Mouse (Mus musculus) 416B (cell line): ENCODE measurements at regions not wholly inside any gene's neighbourhood (a gene's known extent, or its start where the extent isn't known, plus 50 kb on each side); places are given as distances from the start of the nearest gene placed in this dataset.

Experiments used
- DNase-seq: peaks from one replicate; pipeline ENCODE4 v3.0.0; 2011; ENCODE audit warnings: low read depth

DNA sequence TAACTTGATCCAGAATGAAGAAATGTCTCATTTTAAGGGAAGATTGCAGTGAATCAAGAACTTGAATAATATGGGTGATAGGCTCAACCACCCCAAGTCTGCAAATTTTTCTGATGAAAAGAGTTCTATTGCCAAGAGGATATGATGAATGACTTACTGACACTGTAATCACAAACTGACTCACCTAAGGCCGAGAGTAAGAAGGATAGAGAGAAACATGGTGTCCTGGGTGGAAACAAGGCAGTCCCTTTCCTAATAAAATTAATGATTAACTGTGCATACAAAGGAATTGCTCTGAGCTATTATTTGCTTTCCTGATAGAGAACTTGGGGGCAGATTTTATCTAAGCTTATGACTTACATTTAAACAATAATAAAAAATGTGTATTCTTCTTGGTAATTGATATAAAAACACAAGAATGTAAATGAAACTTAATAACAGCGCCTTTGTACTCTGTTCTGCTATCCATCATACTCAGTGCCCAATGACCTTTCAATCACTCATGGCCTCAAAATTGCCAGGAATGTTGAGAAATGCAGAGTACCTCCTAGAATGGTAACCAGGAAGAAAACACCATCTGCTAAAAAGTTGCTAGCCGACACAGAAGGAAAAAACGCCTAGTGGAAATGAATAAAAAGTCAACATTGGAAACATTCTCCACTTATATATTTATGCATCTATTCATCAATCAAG is 606.7 kb downstream of the Efnb2 start:
- DNase-seq = no peak

DNA sequence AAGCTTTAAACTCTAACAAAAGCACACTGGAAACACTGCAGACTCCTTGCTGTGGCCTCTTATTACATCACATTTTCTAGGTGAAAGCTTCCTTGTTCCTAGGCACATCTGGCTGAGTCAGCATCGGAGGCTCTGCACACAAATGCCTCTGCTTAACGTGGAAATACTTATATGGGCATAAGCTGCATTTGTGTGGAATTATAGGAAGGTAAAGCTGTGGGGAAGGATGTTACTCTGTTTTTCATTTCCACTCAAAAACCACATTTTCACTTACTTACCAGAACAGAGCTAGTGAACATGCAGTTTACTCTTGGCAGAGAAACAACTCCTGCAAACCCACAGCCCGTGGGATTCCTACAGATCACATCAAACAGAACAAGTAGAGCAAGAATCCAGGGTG is 609.9 kb downstream of the Efnb2 start:
- no peak for DNase-seq

GRCm38 (mm10) chr8:8050778-8051177 is 610.3 kb downstream of the Efnb2 start:
- DNase-seq = no peak

- no peak for DNase-seq
Observed at GRCm38 (mm10) chr8:8044926-8045325, 616.1 kb downstream of the Efnb2 start.

DNA sequence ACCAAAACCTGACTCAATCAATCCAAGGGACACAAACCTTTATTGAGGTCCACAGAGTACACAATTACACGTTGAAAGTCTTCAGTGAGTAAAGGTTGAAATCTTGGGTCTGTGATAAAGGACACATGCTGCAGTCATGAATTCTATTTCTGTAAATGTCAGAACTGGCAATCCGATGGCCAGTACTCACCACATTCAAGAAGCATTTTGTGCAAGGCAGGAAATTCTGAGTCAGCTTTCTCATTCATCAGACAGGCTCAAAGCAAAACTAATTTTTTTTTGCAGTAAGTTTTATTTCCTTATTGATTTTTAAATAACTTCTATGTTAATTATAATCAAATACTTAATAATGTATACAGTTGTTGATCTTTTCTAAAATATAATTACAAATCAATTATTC is 616.7 kb downstream of the Efnb2 start:
- DNase-seq = no peak

DNA sequence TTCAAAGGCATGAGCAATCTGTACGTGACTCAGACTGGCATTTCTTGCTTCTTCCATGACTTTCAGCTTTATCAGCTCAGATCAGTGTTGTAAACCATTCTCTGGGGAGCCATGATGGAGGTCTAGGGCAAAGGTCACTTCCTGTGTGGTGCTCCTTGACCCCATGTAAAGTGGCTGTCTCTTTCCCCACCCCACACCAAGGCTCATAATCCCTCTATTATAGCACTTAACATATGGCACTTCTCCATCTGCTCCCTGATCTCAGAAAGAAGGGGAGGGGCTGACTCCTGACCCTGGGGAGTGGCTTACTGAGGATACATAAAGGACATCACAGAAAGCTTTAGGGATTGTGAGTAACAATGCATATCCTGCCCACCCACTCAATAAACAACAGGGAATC is 623.1 kb downstream of the Efnb2 start:
- no peak for DNase-seq

DNA sequence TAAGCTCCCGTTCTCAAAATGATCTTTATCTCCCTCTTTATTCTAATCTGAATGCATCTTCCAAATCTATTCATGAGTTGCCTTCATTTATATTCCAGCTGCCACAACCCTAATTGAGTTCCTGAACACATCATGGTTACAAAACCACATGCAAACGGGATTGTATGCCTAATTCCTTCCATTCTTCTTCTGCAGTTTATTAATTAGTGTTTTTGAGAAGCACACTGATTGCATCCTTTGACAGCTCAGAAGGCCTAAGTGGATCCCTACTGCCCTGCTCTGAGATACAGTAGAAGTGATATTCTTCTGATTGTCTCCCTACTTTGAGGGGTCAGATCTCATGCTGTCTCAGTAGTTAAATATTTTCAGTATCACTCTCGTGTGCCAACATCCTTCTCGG is 649.9 kb downstream of the Efnb2 start:
- no peak for DNase-seq

DNA sequence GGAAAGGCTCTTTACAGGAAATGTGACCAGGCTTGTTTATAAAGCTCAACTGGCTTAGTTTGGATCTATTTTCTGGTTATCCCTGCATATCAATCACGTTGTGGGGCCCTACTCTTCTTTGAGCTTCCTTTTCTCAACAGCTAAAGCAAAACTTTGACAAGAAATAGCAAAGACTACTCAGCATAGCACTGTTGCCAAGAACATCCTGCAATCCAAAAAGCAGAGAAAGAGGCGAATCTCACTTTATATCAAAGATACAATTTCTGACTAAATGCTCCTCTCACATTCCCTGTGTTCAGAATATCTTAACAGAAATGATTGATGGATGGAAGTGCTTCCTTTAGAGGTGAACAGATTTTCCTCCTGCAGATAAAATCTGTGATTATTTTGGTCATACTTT is 666.1 kb downstream of the Efnb2 start:
- DNase-seq = no peak

- no peak for DNase-seq
Observed at GRCm38 (mm10) chr8:7988820-7989219, 672.2 kb downstream of the Efnb2 start.

DNA sequence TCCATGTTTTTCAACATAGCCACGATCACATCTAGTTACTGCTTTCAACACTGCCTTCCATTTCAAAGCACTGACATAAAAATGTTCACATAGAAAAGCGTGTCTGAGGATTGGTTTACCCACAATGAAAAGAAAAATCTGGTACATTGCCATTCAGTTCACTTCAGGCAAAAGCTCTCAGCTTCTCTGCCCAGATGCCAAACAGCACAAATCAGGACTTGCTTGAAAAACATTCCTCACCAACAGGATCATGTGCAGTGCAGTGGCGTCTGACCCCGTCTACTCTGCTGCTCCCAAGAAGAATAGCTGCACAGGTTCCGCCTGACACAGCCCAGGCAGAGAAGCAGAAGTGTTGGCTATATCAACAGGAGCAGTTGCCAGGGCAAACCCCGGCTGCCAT is 684.0 kb downstream of the Efnb2 start:
- DNase-seq = no peak

- no peak for DNase-seq
Observed at GRCm38 (mm10) chr8:7973791-7974190, 687.3 kb downstream of the Efnb2 start.

- no peak for DNase-seq
Observed at GRCm38 (mm10) chr8:7964276-7964675, 696.8 kb downstream of the Efnb2 start.

DNA sequence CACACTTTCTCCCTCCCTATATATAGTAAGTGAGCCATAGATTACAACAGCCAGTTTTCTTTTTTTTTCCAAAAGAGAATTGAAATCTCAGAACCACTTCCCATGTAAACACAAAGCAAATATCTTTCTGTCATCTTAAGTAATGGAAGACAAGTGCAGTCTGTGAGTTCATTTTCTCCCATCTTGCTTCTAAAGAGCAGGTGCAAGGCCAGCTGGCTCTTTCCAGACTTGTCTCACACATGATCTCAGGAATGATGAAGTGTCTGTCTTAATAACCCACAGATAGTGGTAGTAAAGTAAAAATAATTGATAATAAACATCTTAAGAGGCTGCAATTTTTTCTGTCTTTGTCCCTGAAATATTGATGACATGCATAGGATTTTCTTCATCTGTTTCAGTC is 704.3 kb downstream of the Efnb2 start:
- no peak for DNase-seq

GRCm38 (mm10) chr8:7954851-7955250 is 706.2 kb downstream of the Efnb2 start:
- no peak for DNase-seq

DNA sequence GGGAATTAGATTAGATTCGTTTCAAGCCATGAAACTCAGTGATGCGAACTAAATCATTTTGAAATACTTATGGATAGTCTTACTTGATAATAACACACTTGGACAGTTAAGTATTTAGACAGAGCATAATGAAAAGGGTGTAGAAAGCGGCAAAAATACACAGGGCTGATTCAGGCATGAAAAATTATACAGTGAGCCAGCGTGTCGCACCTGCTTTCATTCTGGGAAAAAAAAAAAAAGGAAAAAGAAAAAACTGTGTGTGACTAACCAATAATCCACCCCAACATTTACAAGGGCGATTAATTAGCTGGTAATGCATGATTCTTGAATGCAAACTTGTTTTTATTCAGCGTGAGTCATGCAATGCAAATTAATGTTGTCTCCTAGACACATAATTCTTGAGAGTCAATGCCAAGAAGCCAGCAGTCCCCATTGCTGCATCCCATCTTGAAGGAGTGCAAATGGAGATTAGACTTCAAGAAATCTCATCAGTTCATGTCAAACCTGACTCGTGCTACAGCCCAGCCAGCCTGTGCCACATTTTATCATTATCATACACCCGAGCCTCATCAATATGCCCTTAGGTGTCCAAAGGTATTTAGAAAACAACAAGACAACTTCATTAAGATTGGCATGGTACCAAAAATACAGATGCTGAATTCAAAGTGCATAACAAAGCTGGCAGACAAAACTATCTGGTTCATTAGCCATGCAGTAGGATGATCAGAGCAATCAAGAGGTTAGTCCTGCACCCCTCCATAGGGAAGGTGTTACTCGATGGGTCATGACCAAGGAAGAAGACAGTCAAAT is 714.9 kb downstream of the Efnb2 start:
- no peak for DNase-seq

- no peak for DNase-seq
Observed at GRCm38 (mm10) chr8:7936596-7936995, 724.4 kb downstream of the Efnb2 start.

DNA sequence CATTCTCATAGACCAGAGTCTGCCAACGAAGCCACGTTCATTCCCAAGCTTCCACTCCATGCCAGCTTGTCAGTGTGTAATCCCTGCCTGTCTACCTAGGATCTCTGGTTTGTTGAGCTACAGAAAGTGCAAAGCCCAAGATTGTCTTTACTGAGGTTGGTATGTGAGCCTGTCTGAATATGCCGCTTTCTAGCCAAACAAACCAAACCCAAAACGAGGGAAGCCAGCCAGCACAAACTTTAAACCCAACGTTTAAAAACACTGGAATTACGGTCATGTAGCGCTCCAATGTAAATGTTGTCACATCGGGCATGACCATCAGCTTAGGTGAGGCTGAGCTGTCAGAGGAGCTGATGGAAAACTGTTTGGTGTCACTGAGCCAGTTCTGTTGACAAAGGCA is 741.6 kb downstream of the Efnb2 start:
- no peak for DNase-seq

DNA sequence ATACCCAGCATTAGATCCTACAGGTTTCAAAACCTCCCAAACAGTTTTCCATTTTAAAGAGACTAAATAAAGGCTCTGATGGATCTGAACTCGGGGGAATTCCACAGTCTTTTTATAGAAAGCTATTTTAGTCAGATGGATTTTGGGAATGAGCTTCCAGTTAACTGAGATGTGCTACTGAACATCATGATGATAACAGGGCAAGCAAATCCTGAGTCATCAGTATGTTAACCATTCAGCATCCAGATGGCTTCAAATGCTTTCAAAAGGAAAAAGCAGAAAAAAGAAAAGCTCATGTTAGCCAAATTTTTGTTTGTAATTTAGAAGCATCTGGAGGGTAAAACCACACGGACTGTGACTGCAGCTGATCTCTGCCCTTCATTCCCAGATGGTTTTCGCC is 766.7 kb downstream of the Efnb2 start:
- no peak for DNase-seq

DNA sequence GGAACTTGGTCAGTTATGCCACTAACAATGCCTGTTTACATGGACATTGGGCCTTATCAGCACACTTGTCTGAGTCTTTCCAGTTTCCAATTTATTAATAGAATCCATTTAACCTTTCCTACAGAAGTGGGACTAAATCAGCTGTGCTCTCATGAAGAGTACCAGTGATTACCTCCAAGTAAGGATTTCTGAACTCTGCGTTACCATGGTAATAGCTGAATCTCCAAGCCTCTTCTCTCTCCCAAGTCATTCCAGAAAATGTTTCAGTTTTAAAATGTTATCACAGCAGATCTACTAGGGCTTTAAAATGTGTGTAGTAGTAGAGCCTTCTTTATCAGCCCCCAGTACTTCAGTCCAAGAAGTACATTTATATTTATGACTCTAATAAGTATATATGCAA is 807.9 kb downstream of the Efnb2 start:
- no peak for DNase-seq

GRCm38 (mm10) chr8:7850573-7850972 is 810.5 kb downstream of the Efnb2 start:
- no peak for DNase-seq

DNA sequence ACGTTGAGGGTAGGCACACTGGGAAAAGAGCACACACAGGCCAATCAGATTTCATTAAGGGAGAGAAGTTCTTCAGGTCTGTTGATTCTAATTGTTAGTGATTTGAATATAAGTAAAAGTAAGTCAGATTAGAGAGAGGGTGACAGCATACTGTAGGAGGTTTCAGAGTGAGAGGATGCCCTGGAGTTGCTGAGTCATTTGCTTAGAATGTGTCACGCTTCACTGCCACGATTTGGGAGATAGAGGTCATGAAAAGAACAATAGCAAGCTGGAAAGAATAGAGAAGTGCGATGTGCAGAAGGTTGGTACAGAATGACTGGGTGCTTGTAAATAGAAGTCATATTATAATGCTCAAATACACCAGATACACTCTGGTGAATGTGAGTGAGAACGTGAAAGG is 829.1 kb downstream of the Efnb2 start:
- DNase-seq = no peak

DNA sequence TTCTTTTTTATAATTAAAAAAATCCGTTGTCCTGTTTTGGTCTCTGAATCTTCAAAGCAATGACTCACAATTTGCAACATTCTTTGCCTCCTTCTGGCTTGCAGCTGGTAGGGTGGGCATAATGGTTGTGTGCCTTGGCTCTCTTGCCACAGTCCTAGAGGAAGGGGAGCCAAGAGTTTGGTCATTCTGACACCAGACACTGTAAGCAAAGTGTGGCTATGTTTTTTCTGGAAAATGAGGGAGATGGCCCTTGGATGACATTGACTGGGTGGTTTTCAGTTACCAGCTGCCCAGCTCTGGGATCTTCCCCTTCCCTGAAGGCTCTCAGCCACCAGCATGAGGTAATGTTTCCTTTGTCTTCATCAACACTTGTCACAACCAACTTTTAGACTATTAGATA is 833.2 kb downstream of the Efnb2 start:
- no peak for DNase-seq

DNA sequence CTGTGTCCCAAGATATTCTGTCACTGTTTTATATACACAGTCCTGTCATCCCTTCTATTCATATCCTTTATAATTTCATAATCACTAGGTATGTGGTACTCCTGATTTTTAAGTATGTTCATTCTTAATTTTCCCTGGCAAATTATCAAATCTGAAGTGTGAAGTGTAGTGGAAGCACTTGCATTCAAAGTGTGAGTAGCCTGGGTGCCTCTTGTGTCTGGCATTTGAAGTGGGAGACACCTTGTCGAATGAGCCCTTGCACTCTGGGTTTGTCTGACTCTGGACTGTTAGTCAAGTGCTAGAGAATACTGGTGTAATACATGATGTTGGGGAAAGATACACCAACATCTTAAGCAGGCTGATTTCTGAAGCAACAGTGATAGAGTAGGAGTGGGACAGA is 852.6 kb downstream of the Efnb2 start:
- no peak for DNase-seq

GRCm38 (mm10) chr8:7799221-7799620 is 861.8 kb downstream of the Efnb2 start:
- no peak for DNase-seq
